In genomic region chr11:66985136-66985702, GRCm38 (mm10) we compare ENCODE assay signal across 9 mouse cellular contexts. TPM values are rescaled to one million over a fixed set of nuclear protein-coding genes. Genes with fewer than 3 reads are reported as not detected.
DNase-seq lines count a peak whose midpoint lies in the region; ATAC-seq and TF ChIP-seq lines count a peak whose summit lies in the region.
"Had no signal": no experiment of that assay in that cellular context is flagged by ENCODE, and none has a peak within 500 bp of the region (broad histone marks: within the 10 kb centered on the region; RNA-seq: fewer than 3 reads in every experiment).

No protein-coding gene starts in this region.

- no peaks in the 10 kb centered on the region for H3K36me3 ChIP-seq in forebrain, postnatal 0 days (ENCODE audit: insufficient read depth)
- no peaks in the 10 kb centered on the region for H3K36me3 ChIP-seq in kidney, embryonic 15.5 days
- no peaks in the 10 kb centered on the region for H3K36me3 ChIP-seq in midbrain, embryonic 11.5 days (ENCODE audit: control insufficient read depth, insufficient read depth, low read length)

- H3K27me3 ChIP-seq in forebrain, postnatal 0 days (ENCODE audit: insufficient read depth, low read length) = no peaks in the 10 kb centered on the region
- no peaks in the 10 kb centered on the region for H3K27me3 ChIP-seq in kidney, embryonic 15.5 days
- no peaks in the 10 kb centered on the region for H3K27me3 ChIP-seq in midbrain, embryonic 11.5 days (ENCODE audit: control insufficient read depth, insufficient read depth, low read length)

- peak overlapping the region; percentile 60 for H3K4me2 ChIP-seq in forebrain, postnatal 0 days (ENCODE audit: low read depth)
- H3K4me2 ChIP-seq in kidney, embryonic 15.5 days = peak overlapping the region; percentile 78
- peak overlapping the region; percentile 56 for H3K4me2 ChIP-seq in midbrain, embryonic 11.5 days

- TF ChIP-seq CTCF in forebrain, postnatal 0 days (IDR thresholded peaks at IDR 0.05; ENCODE audit: low read depth) = no peak

- WGBS in forebrain, postnatal 0 days = 23% methylated on average over 11 of the region's 11 CpGs
- 23% methylated on average over 11 of the region's 11 CpGs for WGBS in kidney, embryonic 15.5 days
- WGBS in midbrain, embryonic 11.5 days = 35% methylated on average over 11 of the region's 11 CpGs

- H3K27ac ChIP-seq in forebrain, postnatal 0 days (ENCODE audit: low read depth, low read length) = peak overlapping the region; percentile 76
- peak overlapping the region; percentile 81; the same call in 1 of the 2 replicates for H3K27ac ChIP-seq in kidney, embryonic 15.5 days
- H3K27ac ChIP-seq in midbrain, embryonic 11.5 days (ENCODE audit: low read depth, low read length) = peak overlapping the region; percentile 58; the same call in 1 of the 2 replicates

- no peak for ATAC-seq in forebrain, postnatal 0 days
- ATAC-seq in kidney, embryonic 15.5 days (replicated peaks; ENCODE audit: low FRiP score) = 0 out of 2 replicates have a peak, but pooled peaks have one; percentile 45
- ATAC-seq in midbrain, embryonic 11.5 days (ENCODE audit: low FRiP score) = no peak

- H3K4me1 ChIP-seq in forebrain, postnatal 0 days (ENCODE audit: insufficient read depth) = 0 out of 2 replicates have a peak, but pooled peaks cover 9% of the 10 kb centered on the region
- peaks cover 29% of the 10 kb centered on the region for H3K4me1 ChIP-seq in kidney, embryonic 15.5 days
- H3K4me1 ChIP-seq in midbrain, embryonic 11.5 days (ENCODE audit: control insufficient read depth, insufficient read depth, low read length) = peaks cover 8% of the 10 kb centered on the region

- DNase-seq in ovary, postnatal 10 days (ENCODE audit: low spot score) = peak; percentile 3
- no peak for DNase-seq in ovary, postnatal 36 days (ENCODE audit: low spot score)
- DNase-seq in forebrain, postnatal 0 days = no peak
- DNase-seq in midbrain, embryonic 11.5 days (ENCODE audit: low spot score, missing footprints) = no peak
- no peak for DNase-seq in right cerebral cortex, adult 18-20 months
- no peak for DNase-seq in c-Kit-positive CD71-positive TER-119-positive erythroid progenitor cells, embryonic 14.5 days (ENCODE audit: low spot score)
- DNase-seq in right cerebral cortex, postnatal 14 days = no peak

- H3K9me3 ChIP-seq in forebrain, postnatal 0 days (ENCODE audit: low read length) = no peaks in the 10 kb centered on the region
- no peaks in the 10 kb centered on the region for H3K9me3 ChIP-seq in kidney, embryonic 15.5 days (replicated peaks)
- H3K9me3 ChIP-seq in midbrain, embryonic 11.5 days (ENCODE audit: control insufficient read depth, low read length) = no peaks in the 10 kb centered on the region

- peak overlapping the region; percentile 37 for H3K4me3 ChIP-seq in forebrain, postnatal 0 days (ENCODE audit: low read depth, low read length)
- peak overlapping the region; percentile 49 for H3K4me3 ChIP-seq in kidney, embryonic 15.5 days (replicated peaks)
- H3K4me3 ChIP-seq in midbrain, embryonic 11.5 days (ENCODE audit: low read depth, low read length) = peak overlapping the region; percentile 30

- H3K9ac ChIP-seq in forebrain, postnatal 0 days = peak overlapping the region; percentile 52
- H3K9ac ChIP-seq in kidney, embryonic 15.5 days = peak overlapping the region; percentile 35; the same call in 1 of the 2 replicates
- peak overlapping the region; percentile 52 for H3K9ac ChIP-seq in midbrain, embryonic 11.5 days (ENCODE audit: low read length)

RNA-seq across cellular contexts. Expression of gene Tmem238l, which starts 28.8 kb away (rescaled TPM):
- total RNA-seq in forebrain, postnatal 0 days (2014; rRNA removed) = not detected in 2 replicates
- not detected in 2 replicates for polyA plus RNA-seq in forebrain, postnatal 0 days (2015; fragmentation: Nextera tagmentation; extraction: Ambion mirVana)
- polyA plus RNA-seq in kidney, embryonic 15.5 days (2015; fragmentation: Nextera tagmentation; extraction: Ambion mirVana) = 0.36 TPM in 1 of 2 replicates, not detected in the other
- polyA plus RNA-seq in midbrain, embryonic 11.5 days (2014; fragmentation: Nextera tagmentation; extraction: Ambion mirVana) = not detected in 2 replicates
- total RNA-seq: adrenal gland, adult 18-20 months had no signal

RNA-seq across cellular contexts. Expression of gene Tmem220, which starts 39.7 kb away (rescaled TPM):
- total RNA-seq in forebrain, postnatal 0 days (2014; rRNA removed) = not detected in 2 replicates
- polyA plus RNA-seq in forebrain, postnatal 0 days (2015; fragmentation: Nextera tagmentation; extraction: Ambion mirVana) = 0.36 and 0.77 TPM in 2 replicates
- 1.4 and 1.6 TPM in 2 replicates for polyA plus RNA-seq in kidney, embryonic 15.5 days (2015; fragmentation: Nextera tagmentation; extraction: Ambion mirVana)
- polyA plus RNA-seq in midbrain, embryonic 11.5 days (2014; fragmentation: Nextera tagmentation; extraction: Ambion mirVana) = 0.92 and 1.4 TPM in 2 replicates
